Mouse (Mus musculus) cerebellum, adult (tissue): ENCODE results near the gene Por.

Experiments
- ATAC-seq: cut with Nextera tagmentation; 2 replicates; pipeline ENCODE4 v1.9.2; 2017; ENCODE audit warnings: mild to moderate bottlenecking, moderate library complexity, mixed read lengths; ENCODE audit not compliant: insufficient number of reproducible peaks, low FRiP score, low TSS enrichment

Por gene

DNA sequence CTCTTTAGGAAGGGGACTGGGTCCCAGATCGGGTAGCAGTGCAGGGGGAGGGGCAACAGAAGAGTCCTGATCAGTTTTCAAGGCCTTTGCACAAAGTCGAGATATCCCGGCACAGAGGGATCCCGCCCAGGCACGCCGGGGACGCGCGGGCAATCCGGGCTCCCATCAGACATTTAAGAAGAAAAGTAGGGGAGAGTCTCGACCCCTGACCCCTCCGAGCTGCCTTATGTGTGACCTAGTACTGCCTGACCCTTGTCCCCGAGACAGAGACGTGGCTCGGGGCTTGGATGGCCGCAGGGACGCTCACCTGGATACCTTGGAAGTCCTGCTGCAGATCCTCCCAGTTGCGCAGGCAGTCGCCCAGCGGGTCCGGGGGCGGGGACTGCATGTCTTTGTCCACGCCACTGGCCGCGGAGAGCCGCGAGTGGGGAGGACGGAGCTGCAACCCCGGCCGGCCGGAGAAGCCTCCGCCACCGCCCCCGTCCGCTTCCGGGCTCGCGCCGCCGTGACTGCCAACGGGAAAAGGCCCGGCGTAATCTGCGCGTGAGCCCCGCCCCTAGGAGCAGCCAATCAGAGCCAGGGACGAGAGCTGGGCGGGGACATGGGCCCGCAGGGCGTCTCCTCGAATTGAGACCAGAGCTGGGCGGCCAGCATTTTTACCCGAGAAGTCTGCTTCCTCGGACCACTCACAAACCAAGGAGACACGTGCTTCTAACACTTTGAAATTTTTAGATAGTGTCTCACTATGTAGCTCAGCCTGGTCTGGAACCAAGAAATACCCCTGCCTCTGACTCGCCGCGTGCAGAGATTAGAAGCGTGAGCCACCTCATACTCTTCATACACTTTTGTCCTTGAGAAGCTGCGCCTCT is 74.1 kb downstream of the Por start, which contains the start of gene Tmem120a:
Gene Tmem120a, minus strand, starts transcription at position 708 of the 869 bp plus-strand sequence.
- peak; percentile 95 for ATAC-seq

DNA sequence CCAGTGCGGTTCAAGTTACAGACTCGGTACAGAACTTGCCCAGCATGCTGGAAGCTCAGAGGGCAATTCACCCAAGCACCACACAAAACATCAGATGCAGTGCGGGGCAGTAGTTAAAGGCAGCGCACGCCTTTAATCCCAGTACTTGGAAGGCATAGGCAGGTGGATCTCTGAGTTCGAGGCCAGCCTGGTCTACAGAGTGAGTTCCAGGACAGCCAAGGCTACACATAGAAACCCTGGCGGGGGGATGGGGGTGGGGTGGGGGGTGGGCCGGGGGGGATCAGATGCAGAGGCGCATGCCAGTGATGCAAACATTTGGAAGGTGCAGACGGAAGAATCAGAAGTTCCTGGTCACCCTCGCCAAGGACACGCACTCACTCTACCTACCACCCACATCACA is 74.9 kb downstream of the Por start:
- no peak for ATAC-seq

DNA sequence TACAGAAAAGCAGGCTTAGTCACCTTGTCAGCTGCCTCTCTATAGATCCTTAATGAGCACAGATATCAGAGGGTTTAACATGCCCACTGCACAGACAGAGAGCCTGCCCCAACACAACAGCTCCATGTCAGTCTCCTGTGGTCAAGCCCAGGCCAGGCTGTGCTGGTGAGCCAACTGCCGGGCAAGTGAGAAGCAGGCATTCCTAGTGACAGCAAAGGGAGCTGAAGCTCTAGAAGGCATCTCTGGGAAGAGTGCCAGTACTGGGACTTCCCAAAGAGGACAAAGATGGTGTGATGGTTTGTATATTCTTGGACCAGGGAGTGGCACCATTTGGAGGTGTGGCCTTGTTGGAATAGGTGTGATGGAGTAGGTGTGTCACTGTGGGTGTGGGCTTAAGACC is 81.2 kb downstream of the Por start:
- ATAC-seq: no peak

DNA sequence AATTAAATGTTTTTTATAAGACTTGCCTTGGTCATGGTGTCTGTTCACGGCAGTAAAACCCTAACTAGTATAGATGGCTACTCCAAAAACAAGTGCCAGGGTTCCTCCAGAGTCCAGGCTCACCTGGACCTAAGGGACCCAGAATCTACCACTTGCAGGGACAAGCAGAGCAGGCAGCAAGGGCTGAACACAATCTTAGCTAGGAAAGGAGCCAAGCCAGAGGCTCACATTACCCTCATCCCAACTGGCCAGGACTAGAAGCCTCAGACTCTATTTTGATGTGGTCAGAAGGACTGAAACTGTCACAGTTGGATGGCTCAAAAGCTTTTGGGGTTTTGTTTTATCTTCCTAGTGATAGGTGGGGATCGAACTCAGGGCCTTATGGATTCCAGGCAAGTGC is 81.8 kb downstream of the Por start:
- ATAC-seq: no peak

DNA sequence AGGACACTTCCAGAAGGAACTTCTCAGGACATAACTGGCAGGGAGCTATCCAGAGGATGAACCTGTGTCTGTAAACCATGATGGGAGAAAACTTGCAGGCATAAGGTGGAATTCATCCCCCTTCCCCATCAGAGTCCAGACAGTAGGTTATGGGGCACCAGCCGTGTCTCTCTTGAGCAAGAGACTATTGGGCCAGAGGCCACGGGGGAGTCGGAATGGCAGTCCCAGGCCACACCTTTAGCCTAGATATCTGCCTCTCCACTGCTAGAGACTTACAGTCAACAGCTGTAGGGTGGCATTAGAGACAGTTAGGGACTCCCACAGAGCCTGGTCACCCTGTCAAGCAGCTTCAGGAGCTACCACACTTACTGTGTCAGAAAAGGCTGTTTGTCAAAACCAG is 92.0 kb downstream of the Por start:
- ATAC-seq: no peak

DNA sequence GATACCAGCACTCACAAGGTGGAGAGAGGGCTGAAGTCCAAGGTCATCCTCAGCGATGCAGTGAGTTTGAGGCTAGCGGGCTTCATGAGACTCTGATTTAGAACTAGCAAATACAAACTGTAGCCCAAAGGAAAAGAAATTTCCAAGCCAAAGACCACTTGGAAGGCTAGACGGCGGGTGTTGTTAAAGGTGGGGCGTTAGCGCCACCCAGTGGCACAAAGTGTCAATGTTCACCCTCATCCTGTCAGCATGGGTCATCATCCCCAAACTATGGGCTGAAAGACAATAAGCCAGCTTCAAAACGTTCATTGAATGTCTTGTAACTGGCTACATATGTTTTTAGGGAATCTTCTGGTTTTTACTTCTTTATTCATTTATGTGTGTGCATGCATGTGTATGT is 93.7 kb downstream of the Por start:
- ATAC-seq: no peak

DNA sequence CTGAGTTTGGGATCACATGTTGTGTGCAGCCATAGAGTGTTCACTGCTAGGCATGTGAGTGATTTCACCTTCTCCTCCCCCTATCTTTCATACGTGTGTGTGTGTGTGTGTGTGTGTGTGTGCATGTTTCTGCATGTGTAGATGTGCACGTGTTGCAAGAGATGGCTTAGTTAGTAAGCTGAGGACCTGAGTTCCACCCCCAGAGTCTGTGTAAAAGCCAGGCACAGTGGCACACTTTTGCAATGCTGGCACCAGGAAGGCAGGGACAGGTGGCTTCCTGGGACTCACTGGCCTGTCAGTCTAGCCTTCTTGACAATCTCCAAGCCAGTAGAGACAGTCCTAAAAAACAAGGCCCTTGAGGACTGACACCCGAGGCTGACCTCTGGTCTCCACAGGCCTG is 95.1 kb downstream of the Por start:
- no peak for ATAC-seq

DNA sequence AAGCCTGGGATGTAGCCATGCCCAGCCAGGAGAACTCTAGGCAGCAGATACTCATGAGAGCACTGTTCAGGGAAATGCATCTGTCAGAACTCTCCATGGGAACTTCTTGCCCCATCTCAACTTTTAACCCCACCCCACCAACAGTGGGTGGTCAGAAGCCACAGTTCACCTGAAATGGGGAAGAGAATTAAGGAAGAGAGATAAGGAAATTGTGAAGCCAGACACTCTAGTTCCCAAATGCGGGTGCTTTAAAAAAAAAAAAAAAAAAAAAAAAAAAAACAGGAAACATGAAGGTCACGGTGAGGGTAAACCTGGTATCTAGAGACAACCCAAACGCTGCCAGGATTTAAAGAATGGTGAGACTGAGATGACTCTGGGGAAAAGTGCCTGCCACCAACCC is 102.7 kb downstream of the Por start:
- ATAC-seq: no peak

DNA sequence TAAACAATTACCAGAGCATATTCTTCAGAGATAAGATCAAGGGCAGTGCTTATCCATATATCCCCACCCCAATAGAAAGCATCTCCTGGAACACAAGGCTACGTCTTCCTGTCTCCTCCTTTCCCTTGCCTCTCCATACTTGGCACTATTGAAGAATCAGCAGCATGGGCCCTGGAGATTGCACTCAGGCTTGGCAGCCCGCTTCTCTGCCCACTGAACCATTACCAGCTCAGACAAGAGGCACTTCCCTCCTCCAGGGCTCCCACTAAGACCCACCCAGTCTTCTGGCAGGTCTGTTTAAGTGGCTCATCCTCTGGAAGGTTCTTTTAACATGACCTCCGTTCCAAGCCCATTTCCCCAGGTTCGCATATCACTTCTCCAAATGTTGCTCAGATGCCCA is 106.7 kb downstream of the Por start:
- ATAC-seq: no peak

DNA sequence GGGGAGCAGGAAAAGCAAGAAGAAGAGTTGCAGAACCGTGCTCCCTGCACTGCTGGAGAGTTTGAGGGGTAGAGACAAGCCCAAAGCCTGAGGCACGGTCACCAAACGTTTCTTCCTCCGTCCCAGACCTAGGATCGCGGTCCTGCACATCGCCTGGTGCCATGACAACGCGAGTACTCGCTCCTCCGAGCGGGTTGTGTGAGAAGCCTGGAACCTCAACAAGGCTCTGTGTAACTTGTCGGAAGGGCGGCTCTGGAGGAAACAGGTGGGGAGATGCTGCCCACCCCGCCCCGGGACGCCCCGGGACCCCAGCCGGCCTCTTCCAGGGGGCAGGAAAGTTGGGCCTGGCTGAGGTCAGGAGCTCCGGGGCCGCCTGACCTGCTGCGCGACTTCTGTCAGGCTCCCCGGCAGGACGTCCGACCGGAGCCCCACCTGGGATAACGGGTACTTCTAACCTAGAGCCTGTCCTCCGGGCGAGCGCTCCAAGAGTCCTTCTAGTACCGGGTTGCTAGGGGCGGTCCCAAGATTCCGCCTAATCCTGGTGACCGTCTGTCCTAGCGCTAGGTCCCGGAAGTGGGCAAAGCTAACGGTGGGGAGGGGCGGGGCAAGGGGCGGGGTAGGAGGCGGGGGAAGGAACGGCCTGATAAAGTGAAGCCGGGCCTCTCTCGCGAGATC is 108.1 kb downstream of the Por start, which contains the start of gene Styxl1:
Gene Styxl1, minus strand, starts transcription at position 590 of the 675 bp plus-strand sequence.
- ATAC-seq: no peak

DNA sequence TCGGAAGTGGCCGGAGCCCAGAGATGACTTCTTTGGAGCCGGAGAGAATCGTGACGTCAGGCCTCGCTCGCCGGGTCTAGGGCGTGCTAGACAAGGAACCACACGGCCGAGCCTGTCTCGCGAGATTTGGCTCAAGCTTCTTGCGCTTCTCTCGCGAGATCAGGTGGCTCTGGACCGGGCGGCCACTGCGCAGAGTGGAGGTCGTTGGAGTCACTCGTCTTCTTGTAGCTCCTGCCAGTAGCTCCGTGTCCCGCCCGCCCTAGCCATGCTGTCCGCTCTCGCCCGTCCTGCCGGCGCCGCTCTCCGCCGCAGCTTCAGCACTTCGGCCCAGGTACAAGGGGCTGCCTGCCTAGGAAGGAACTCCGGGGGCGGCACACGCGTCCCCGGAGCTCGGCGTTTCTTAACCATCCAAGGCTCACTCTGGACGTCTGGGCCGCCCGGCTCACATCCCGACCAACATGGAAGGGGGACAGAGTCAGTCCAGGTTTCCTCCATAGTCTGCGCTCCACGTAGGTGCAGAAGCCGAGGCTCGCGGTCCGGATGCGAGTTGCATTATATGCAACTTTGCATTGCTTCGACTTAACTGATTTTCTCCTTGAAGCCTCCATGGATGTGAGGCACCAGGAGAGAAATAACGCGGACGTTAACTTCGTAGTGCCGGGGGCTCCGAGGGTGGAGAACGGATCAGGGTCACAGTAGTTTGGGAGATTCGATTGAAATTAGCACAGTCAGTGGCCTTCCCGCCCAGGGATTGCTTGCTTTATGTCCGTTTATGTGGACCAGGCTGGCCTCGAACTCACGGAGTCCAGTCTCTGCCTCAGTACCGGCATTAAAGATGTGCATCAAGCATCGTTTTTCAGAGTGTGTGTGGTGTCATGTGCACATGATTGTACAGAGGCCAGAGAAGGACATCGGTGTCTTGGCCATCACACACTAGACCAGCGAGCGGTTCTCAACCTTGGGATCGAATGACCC is 108.9 kb downstream of the Por start, which contains the start of gene Mdh2:
Gene Mdh2, plus strand, starts transcription at position 10 of the 975 bp plus-strand sequence.
- peak; percentile 87 for ATAC-seq

DNA sequence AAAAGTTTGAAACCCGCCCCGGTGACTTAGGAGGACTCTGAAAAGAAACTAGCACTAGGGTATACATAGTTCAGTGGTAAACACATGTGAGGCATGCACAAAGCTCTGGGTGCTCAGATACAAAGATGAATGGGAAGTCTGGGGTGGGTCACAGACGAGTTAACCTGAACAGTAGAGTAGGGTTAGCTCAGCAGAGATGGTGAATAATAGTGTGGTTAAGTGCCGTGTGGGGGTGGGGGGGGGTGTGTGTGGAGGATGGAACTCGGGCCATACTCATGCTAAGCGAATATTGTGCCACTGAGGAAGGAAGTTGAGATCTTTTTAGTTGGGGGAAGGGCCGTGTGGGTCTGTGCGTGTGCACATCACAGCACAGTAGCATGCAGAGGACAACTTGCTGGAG is 110.5 kb downstream of the Por start:
- ATAC-seq: no peak

DNA sequence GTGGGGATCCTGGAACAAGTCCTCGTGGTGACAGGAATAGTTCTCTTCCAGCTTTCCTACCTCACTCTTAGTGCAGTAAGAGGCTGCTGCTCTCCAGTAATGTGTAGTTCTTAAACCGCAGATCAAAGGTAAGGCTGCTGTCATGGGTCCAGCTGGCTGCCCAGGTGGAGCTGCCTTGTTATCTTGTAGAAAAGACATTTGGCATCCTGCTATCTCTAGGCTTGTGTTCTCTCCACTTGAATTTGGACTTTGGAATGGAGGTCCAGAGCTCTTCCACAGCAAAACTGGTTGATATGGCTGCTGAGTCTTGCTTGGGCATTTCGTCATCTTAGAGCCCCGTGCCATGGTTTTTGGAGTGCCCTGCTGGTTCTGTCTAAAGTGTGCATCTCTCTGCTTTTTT is 113.1 kb downstream of the Por start:
- ATAC-seq: no peak
